Mouse (Mus musculus): ENCODE measurements around the gene Emc7. TPM values are rescaled to one million over a fixed set of nuclear protein-coding genes. Genes with fewer than 3 reads are reported as not detected.
"Not testable (repeated sequence)": the region's sequence is repeated elsewhere in the genome, so short reads cannot be mapped to it uniquely, and the experiment has no call there.

The Emc7 gene
- 19.6 and 20.6 TPM in 2 replicates for polyA plus RNA-seq (2015; fragmentation: Nextera tagmentation; extraction: Ambion mirVana)

GRCm38 (mm10) chr2:112454862-112455564 lies at the start of gene Emc7:
TSS of gene Emc7 (plus strand) at chr2:112454997.
- H3K27me3 ChIP-seq (replicated peaks): no peaks in the 10 kb centered on the region
- peak within 1 kb of the TSS; percentile 72 for H3K27ac ChIP-seq
- peak within 1 kb of the TSS; percentile 70 for H3K4me2 ChIP-seq (replicated peaks)
- peak; percentile 99 for ATAC-seq
- peak within 1 kb of the TSS; percentile 67 for H3K4me3 ChIP-seq (replicated peaks)
- no peaks in the 10 kb centered on the region for H3K4me1 ChIP-seq (replicated peaks)
- WGBS: under 1% methylated on average over 49 of the region's 49 CpGs
- no peaks in the 10 kb centered on the region for H3K9me3 ChIP-seq
- no peaks in the 10 kb centered on the region for H3K36me3 ChIP-seq
- peak within 1 kb of the TSS; percentile 82 for H3K9ac ChIP-seq

GRCm38 (mm10) chr2:112407030-112407429 lies 47.8 kb upstream of the Emc7 start:
- WGBS: 74% methylated on average over 3 of the region's 3 CpGs
- Histone ChIP-seq H3K4me2 (replicated peaks) (no peak overlapping the region), H3K27me3 (replicated peaks) (no peaks in the 10 kb centered on the region), H3K9ac (no peak overlapping the region), H3K4me3 (replicated peaks) (no peak overlapping the region), H3K27ac (no peak overlapping the region), H3K36me3 (peaks cover 5% of the 10 kb centered on the region), H3K9me3 (no peaks in the 10 kb centered on the region), H3K4me1 (replicated peaks) (no peaks in the 10 kb centered on the region)
- ATAC-seq: no peak

- H3K9ac ChIP-seq: no peak overlapping the region
- no peaks in the 10 kb centered on the region for H3K4me1 ChIP-seq (replicated peaks)
- 69% methylated on average over 3 of the region's 3 CpGs for WGBS
- no peaks in the 10 kb centered on the region for H3K9me3 ChIP-seq
- H3K4me2 ChIP-seq (replicated peaks): no peak overlapping the region
- ATAC-seq: no peak
- no peaks in the 10 kb centered on the region for H3K36me3 ChIP-seq
- H3K4me3 ChIP-seq (replicated peaks): no peak overlapping the region
- H3K27me3 ChIP-seq (replicated peaks): no peaks in the 10 kb centered on the region
- no peak overlapping the region for H3K27ac ChIP-seq
Measured at GRCm38 (mm10) chr2:112425308-112425707, 29.5 kb upstream of the Emc7 start.

GRCm38 (mm10) chr2:112428534-112428933 lies 26.3 kb upstream of the Emc7 start:
- not testable (repeated sequence) for H3K9me3 ChIP-seq; H3K27ac ChIP-seq; H3K4me3 ChIP-seq (replicated peaks); H3K4me2 ChIP-seq (replicated peaks); H3K27me3 ChIP-seq (replicated peaks); H3K9ac ChIP-seq; H3K4me1 ChIP-seq (replicated peaks); H3K36me3 ChIP-seq; ATAC-seq
- WGBS: 89% methylated on average over 3 of the region's 3 CpGs

GRCm38 (mm10) chr2:112429665-112430064 lies 25.1 kb upstream of the Emc7 start:
- no peaks in the 10 kb centered on the region for H3K9me3 ChIP-seq
- no peak overlapping the region for H3K4me2 ChIP-seq (replicated peaks)
- no peak overlapping the region for H3K9ac ChIP-seq
- no peaks in the 10 kb centered on the region for H3K27me3 ChIP-seq (replicated peaks)
- ATAC-seq: no peak
- H3K36me3 ChIP-seq: no peaks in the 10 kb centered on the region
- H3K4me3 ChIP-seq (replicated peaks): no peak overlapping the region
- WGBS: 84% methylated on average over 4 of the region's 4 CpGs
- no peak overlapping the region for H3K27ac ChIP-seq
- no peaks in the 10 kb centered on the region for H3K4me1 ChIP-seq (replicated peaks)

GRCm38 (mm10) chr2:112430403-112430802 lies 24.4 kb upstream of the Emc7 start:
- no peak for ATAC-seq
- 60% methylated on average over 5 of the region's 5 CpGs for WGBS

GRCm38 (mm10) chr2:112432523-112432922 lies 22.3 kb upstream of the Emc7 start:
- no peak overlapping the region for H3K9ac ChIP-seq
- 82% methylated on average over 2 of the region's 2 CpGs for WGBS
- H3K27me3 ChIP-seq (replicated peaks): no peaks in the 10 kb centered on the region
- H3K4me3 ChIP-seq (replicated peaks): no peak overlapping the region
- H3K4me1 ChIP-seq (replicated peaks): no peaks in the 10 kb centered on the region
- ATAC-seq: no peak
- H3K4me2 ChIP-seq (replicated peaks): no peak overlapping the region
- H3K36me3 ChIP-seq: no peaks in the 10 kb centered on the region
- H3K9me3 ChIP-seq: no peaks in the 10 kb centered on the region
- no peak overlapping the region for H3K27ac ChIP-seq

More at GRCm38 (mm10) chr2:112430403-112430802, 24.4 kb upstream of the Emc7 start:
- Histone ChIP-seq H3K9ac (no peak overlapping the region), H3K36me3 (no peaks in the 10 kb centered on the region), H3K27me3 (replicated peaks) (no peaks in the 10 kb centered on the region), H3K4me3 (replicated peaks) (no peak overlapping the region), H3K4me1 (replicated peaks) (no peaks in the 10 kb centered on the region), H3K9me3 (no peaks in the 10 kb centered on the region), H3K27ac (no peak overlapping the region), H3K4me2 (replicated peaks) (no peak overlapping the region)

- Histone ChIP-seq H3K4me3 (replicated peaks) (no peak overlapping the region), H3K27me3 (replicated peaks) (no peaks in the 10 kb centered on the region), H3K36me3 (no peaks in the 10 kb centered on the region), H3K4me1 (replicated peaks) (no peaks in the 10 kb centered on the region), H3K4me2 (replicated peaks) (no peak overlapping the region), H3K9me3 (no peaks in the 10 kb centered on the region), H3K9ac (no peak overlapping the region), H3K27ac (no peak overlapping the region)
- WGBS: 46% methylated on average over 2 of the region's 2 CpGs
- no peak for ATAC-seq
Measured at GRCm38 (mm10) chr2:112433359-112433758, 21.4 kb upstream of the Emc7 start.

GRCm38 (mm10) chr2:112436292-112436691 lies 18.5 kb upstream of the Emc7 start:
- Histone ChIP-seq H3K9ac (no peak overlapping the region), H3K4me2 (replicated peaks) (no peak overlapping the region), H3K4me3 (replicated peaks) (no peak overlapping the region), H3K4me1 (replicated peaks) (no peaks in the 10 kb centered on the region), H3K9me3 (no peaks in the 10 kb centered on the region), H3K27ac (no peak overlapping the region), H3K27me3 (replicated peaks) (no peaks in the 10 kb centered on the region), H3K36me3 (no peaks in the 10 kb centered on the region)
- whole genome bisulfite sequencing: 79% methylated on average over 4 of the region's 4 CpGs
- no peak for ATAC-seq

GRCm38 (mm10) chr2:112437589-112437988 lies 17.2 kb upstream of the Emc7 start:
- no peak overlapping the region for H3K4me3 ChIP-seq (replicated peaks)
- H3K4me1 ChIP-seq (replicated peaks): no peaks in the 10 kb centered on the region
- H3K27ac ChIP-seq: no peak overlapping the region
- no peak overlapping the region for H3K4me2 ChIP-seq (replicated peaks)
- WGBS: 92% methylated on average over 2 of the region's 2 CpGs
- no peaks in the 10 kb centered on the region for H3K27me3 ChIP-seq (replicated peaks)
- no peak for ATAC-seq
- no peaks in the 10 kb centered on the region for H3K36me3 ChIP-seq
- no peak overlapping the region for H3K9ac ChIP-seq
- no peaks in the 10 kb centered on the region for H3K9me3 ChIP-seq

- H3K9ac ChIP-seq: no peak overlapping the region
- WGBS: 53% methylated on average over 2 of the region's 2 CpGs
- no peak for ATAC-seq
- no peaks in the 10 kb centered on the region for H3K27me3 ChIP-seq (replicated peaks)
- no peaks in the 10 kb centered on the region for H3K36me3 ChIP-seq
- H3K27ac ChIP-seq: no peak overlapping the region
- H3K4me3 ChIP-seq (replicated peaks): no peak overlapping the region
- H3K9me3 ChIP-seq: no peaks in the 10 kb centered on the region
- H3K4me2 ChIP-seq (replicated peaks): no peak overlapping the region
- H3K4me1 ChIP-seq (replicated peaks): no peaks in the 10 kb centered on the region
Measured at GRCm38 (mm10) chr2:112443491-112443890, 11.3 kb upstream of the Emc7 start.

- H3K36me3 ChIP-seq: no peaks in the 10 kb centered on the region
- H3K9me3 ChIP-seq: no peaks in the 10 kb centered on the region
- H3K4me2 ChIP-seq (replicated peaks): no peak overlapping the region
- H3K4me3 ChIP-seq (replicated peaks): no peak overlapping the region
- H3K27me3 ChIP-seq (replicated peaks): no peaks in the 10 kb centered on the region
- H3K4me1 ChIP-seq (replicated peaks): no peaks in the 10 kb centered on the region
- ATAC-seq: no peak
- H3K9ac ChIP-seq: no peak overlapping the region
- H3K27ac ChIP-seq: no peak overlapping the region
Measured at GRCm38 (mm10) chr2:112445511-112445910, 9.3 kb upstream of the Emc7 start.

- not testable (repeated sequence) for H3K36me3 ChIP-seq; H3K9me3 ChIP-seq; H3K4me1 ChIP-seq (replicated peaks); H3K27ac ChIP-seq; H3K4me2 ChIP-seq (replicated peaks); H3K27me3 ChIP-seq (replicated peaks); ATAC-seq; H3K9ac ChIP-seq; H3K4me3 ChIP-seq (replicated peaks)
- WGBS: 71% methylated on average over 4 of the region's 4 CpGs
Measured at GRCm38 (mm10) chr2:112448046-112448445, 6.8 kb upstream of the Emc7 start.
